Mouse (Mus musculus): Measurements from ENCODE around the gene Olfr9. TPM values are rescaled to one million over a fixed set of nuclear protein-coding genes. Genes with fewer than 3 reads are reported as not detected.
"Not testable (repeated sequence)": the region's sequence is repeated elsewhere in the genome, so short reads cannot be mapped to it uniquely, and the experiment has no call there.

The Olfr9 gene
- polyA plus RNA-seq, 1 experiment, result not detected

DNA sequence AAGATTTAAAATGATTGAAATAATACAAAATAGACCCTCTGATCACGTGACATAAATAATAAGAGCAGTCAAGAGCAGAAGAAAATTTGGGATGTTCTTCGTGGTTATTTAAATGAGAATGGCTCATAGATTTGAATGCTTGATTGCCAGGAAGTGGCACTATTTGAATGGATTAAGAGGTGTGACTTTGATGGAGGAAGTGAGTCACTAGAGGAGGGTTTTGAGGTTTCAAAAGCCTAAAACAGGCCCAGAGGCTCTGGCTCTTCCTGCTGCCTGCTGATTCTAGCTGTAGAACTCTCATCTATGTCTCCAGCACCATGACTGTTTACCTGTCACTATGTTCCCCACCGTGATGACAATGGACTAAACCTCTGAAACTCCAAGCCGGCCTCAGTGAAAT lies 16.4 kb upstream of the Olfr9 start:
- TF ChIP-seq CTCF (IDR thresholded peaks at IDR 0.05; ENCODE audit: low read depth, low read length), result no peak
- TF ChIP-seq EP300 (IDR thresholded peaks at IDR 0.05; ENCODE audit: insufficient read depth, low read depth, low read length), result no peak
- TF ChIP-seq POLR2A (IDR thresholded peaks at IDR 0.05; ENCODE audit: insufficient read depth, low read length), result no peak
- no peaks in the 10 kb centered on the region for H3K27me3 ChIP-seq (ENCODE audit: control insufficient read depth, insufficient read depth, low read length, poor library complexity, severe bottlenecking)
- no peaks in the 10 kb centered on the region for H3K4me1 ChIP-seq (ENCODE audit: control insufficient read depth, insufficient read depth, low read length)
- no peak overlapping the region for H3K4me3 ChIP-seq (ENCODE audit: low read depth, low read length)
- no peaks in the 10 kb centered on the region for H3K36me3 ChIP-seq (ENCODE audit: control insufficient read depth, insufficient read depth, low read length, poor library complexity, severe bottlenecking)
- no peaks in the 10 kb centered on the region for H3K9me3 ChIP-seq (replicated peaks; ENCODE audit: control insufficient read depth, insufficient read depth, low read length, poor library complexity, severe bottlenecking)
- H3K27ac ChIP-seq (ENCODE audit: insufficient read depth, low read length), result no peak overlapping the region
- H3K9ac ChIP-seq (ENCODE audit: low read depth, poor library complexity, severe bottlenecking), result no peak overlapping the region

DNA sequence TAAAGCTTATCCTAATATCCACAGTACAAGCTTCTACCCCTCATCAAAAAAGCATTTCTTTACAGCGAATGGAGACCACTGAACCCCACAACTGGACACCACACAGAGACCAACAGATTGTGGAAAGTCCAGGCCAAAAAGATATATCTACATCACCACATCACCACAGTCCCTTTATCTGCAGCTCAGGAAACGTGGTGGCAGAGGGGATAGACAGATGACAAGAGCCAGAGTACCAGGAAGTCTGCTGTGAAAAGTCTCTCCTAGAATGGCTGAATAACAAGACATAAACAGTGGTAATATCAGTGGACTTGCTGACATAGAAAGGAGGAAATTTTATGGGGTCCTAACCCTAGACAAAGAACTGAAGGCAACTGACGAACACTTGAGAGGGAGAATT lies 12.8 kb upstream of the Olfr9 start:
- H3K36me3 ChIP-seq (ENCODE audit: control insufficient read depth, insufficient read depth, low read length, poor library complexity, severe bottlenecking), result no peaks in the 10 kb centered on the region
- TF ChIP-seq CTCF (IDR thresholded peaks at IDR 0.05; ENCODE audit: low read depth, low read length) (no peak), POLR2A (IDR thresholded peaks at IDR 0.05; ENCODE audit: insufficient read depth, low read length) (no peak), EP300 (IDR thresholded peaks at IDR 0.05; ENCODE audit: insufficient read depth, low read depth, low read length) (no peak)
- no peaks in the 10 kb centered on the region for H3K9me3 ChIP-seq (replicated peaks; ENCODE audit: control insufficient read depth, insufficient read depth, low read length, poor library complexity, severe bottlenecking)
- no peaks in the 10 kb centered on the region for H3K27me3 ChIP-seq (ENCODE audit: control insufficient read depth, insufficient read depth, low read length, poor library complexity, severe bottlenecking)
- no peaks in the 10 kb centered on the region for H3K4me1 ChIP-seq (ENCODE audit: control insufficient read depth, insufficient read depth, low read length)
- no peak overlapping the region for H3K27ac ChIP-seq (ENCODE audit: insufficient read depth, low read length)
- H3K4me3 ChIP-seq (ENCODE audit: low read depth, low read length), result no peak overlapping the region
- no peak overlapping the region for H3K9ac ChIP-seq (ENCODE audit: low read depth, poor library complexity, severe bottlenecking)

DNA sequence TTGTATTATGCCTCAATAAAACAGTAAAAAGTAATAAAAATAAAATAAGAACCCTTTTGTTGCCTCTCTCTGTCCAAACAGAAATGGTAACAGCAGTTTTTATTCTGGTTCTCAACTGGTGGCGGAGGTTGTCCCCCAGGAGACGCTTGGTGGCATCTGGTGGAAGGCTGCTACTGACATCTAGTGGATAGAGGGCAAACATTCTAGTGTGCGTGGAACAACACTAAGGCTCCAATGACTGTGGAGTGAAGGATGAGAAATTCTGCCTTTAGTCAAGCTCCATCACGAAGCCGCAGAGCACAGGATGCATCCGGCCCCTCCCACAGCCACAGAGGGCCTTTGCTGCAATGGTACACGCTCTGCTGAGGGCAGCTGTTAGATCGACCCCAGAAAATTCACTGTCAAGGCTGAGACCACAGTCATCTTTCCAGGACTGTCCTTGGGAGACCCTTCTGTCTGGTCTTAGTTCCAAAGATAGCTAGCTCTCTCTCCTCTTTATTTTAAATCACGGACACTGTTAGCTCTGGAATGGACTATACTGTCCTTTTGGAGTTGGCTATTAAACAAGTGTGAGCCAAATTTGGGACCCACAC lies 11.6 kb upstream of the Olfr9 start:
- peaks cover 2% of the 10 kb centered on the region for H3K4me1 ChIP-seq (ENCODE audit: control insufficient read depth, insufficient read depth, low read length)
- no peak overlapping the region for H3K4me3 ChIP-seq (ENCODE audit: low read depth, low read length)
- peak; percentile 81 for TF ChIP-seq CTCF (IDR thresholded peaks at IDR 0.05; ENCODE audit: low read depth, low read length)
- no peak for TF ChIP-seq POLR2A (IDR thresholded peaks at IDR 0.05; ENCODE audit: insufficient read depth, low read length)
- no peak overlapping the region for H3K9ac ChIP-seq (ENCODE audit: low read depth, poor library complexity, severe bottlenecking)
- no peaks in the 10 kb centered on the region for H3K9me3 ChIP-seq (replicated peaks; ENCODE audit: control insufficient read depth, insufficient read depth, low read length, poor library complexity, severe bottlenecking)
- H3K27ac ChIP-seq (ENCODE audit: insufficient read depth, low read length), result no peak overlapping the region
- no peaks in the 10 kb centered on the region for H3K36me3 ChIP-seq (ENCODE audit: control insufficient read depth, insufficient read depth, low read length, poor library complexity, severe bottlenecking)
- H3K27me3 ChIP-seq (ENCODE audit: control insufficient read depth, insufficient read depth, low read length, poor library complexity, severe bottlenecking), result no peaks in the 10 kb centered on the region

DNA sequence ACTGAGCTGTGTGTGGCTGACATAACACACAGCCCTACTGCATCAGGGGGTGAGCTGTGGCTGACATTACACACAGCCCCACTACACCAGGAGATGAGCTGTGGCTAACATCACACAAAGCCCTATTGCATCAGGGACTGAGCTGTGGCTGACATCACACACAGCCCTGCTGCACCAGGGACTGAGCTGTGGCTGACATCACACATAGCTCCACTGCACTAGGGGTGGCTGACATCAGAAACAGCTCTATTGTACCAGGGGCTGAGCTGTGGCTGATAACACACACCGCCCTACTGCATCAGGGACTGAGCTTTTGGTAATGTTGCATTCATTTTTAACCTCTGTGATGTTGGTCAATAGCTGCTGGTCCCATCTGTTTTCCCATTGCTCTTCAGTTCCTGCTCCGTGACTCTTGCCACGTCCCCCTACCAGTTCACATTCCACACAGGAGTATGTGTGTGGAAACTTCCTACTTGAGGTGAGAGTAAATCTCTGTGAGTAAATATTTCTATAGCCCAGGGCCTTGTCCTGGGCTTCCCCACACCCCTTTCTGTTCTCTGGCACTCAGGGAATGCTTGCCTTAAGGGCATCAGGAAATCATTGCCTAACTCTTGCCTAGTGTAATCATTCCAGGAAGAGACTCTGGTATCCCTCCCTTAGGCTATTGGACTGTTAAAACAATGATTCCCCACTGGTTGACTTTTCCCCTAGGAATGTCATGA lies 8.4 kb upstream of the Olfr9 start:
- peak overlapping the region; percentile 2; the same call in 1 of the 2 replicates for H3K27ac ChIP-seq (ENCODE audit: insufficient read depth, low read length)
- H3K36me3 ChIP-seq (ENCODE audit: control insufficient read depth, insufficient read depth, low read length, poor library complexity, severe bottlenecking), result no peaks in the 10 kb centered on the region
- peaks cover 2% of the 10 kb centered on the region for H3K4me1 ChIP-seq (ENCODE audit: control insufficient read depth, insufficient read depth, low read length)
- TF ChIP-seq CTCF (IDR thresholded peaks at IDR 0.05; ENCODE audit: low read depth, low read length) (no peak), EP300 (IDR thresholded peaks at IDR 0.05; ENCODE audit: insufficient read depth, low read depth, low read length) (peak; percentile 55; the same call in 1 of the 2 replicates)
- no peak overlapping the region for H3K4me3 ChIP-seq (ENCODE audit: low read depth, low read length)
- no peaks in the 10 kb centered on the region for H3K27me3 ChIP-seq (ENCODE audit: control insufficient read depth, insufficient read depth, low read length, poor library complexity, severe bottlenecking)
- no peaks in the 10 kb centered on the region for H3K9me3 ChIP-seq (replicated peaks; ENCODE audit: control insufficient read depth, insufficient read depth, low read length, poor library complexity, severe bottlenecking)
- no peak overlapping the region for H3K9ac ChIP-seq (ENCODE audit: low read depth, poor library complexity, severe bottlenecking)

DNA sequence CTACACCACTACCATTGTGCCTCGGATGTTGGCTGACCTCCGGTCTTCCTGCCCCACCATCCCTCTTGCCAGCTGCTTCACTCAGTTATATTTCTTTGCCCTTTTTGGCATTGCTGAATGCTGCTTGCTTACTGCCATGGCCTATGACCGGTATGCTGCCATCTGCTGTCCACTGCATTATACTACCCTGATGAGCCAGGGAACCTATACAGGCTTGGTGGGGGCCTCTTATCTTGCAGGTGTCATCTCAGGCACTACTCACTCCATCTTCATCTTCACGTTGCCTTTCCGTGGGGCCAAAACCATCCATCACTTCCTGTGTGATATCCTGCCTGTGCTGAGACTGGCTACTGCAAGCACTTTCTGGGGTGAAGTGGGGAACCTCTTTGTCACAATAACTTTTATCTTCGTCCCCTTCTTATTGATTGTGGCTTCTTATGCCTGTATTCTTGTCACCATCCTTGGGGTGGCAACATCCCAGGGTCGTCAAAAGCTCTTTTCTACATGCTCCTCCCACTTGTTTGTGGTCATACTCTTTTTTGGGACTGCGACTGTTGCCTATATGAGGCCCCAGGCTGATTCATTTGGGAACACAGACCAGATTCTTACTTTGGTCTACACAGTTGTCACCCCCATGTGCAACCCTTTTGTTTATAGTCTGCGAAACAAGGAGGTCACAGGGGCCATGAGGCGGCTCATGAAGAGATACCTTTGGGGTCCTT lies 1.1 kb downstream of the Olfr9 start:
- H3K9me3 ChIP-seq (replicated peaks; ENCODE audit: control insufficient read depth, insufficient read depth, low read length, poor library complexity, severe bottlenecking); H3K9ac ChIP-seq (ENCODE audit: low read depth, poor library complexity, severe bottlenecking); H3K27me3 ChIP-seq (ENCODE audit: control insufficient read depth, insufficient read depth, low read length, poor library complexity, severe bottlenecking): not testable (repeated sequence)

DNA sequence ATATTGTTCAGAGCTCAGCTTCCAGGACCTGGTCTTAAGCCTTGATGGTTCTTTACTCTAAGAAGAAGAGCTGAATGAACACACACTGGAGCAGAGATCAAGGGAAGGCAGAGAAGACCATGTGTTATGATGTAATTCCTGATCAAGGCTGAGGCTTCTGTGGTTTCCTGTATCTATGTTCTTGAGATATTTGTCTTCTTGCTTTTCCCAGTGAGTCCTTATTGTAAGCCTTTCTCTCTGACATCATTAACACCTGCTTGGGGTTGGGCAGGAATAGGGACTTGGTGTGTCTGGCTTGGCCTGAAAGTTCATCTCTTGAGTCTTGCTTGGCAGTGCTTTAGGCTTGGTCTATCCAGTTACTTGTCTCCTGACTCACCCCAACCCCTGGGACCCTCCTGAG lies 1.8 kb downstream of the Olfr9 start:
- TF ChIP-seq POLR2A (IDR thresholded peaks at IDR 0.05; ENCODE audit: insufficient read depth, low read length), result no peak
- TF ChIP-seq CTCF (IDR thresholded peaks at IDR 0.05; ENCODE audit: low read depth, low read length), result no peak
- no peak for TF ChIP-seq EP300 (IDR thresholded peaks at IDR 0.05; ENCODE audit: insufficient read depth, low read depth, low read length)
- no peak overlapping the region for H3K27ac ChIP-seq (ENCODE audit: insufficient read depth, low read length)
- H3K4me1 ChIP-seq (ENCODE audit: control insufficient read depth, insufficient read depth, low read length), result no peaks in the 10 kb centered on the region
- H3K4me3 ChIP-seq (ENCODE audit: low read depth, low read length), result no peak overlapping the region
- H3K9me3 ChIP-seq (replicated peaks; ENCODE audit: control insufficient read depth, insufficient read depth, low read length, poor library complexity, severe bottlenecking), result no peaks in the 10 kb centered on the region
- H3K27me3 ChIP-seq (ENCODE audit: control insufficient read depth, insufficient read depth, low read length, poor library complexity, severe bottlenecking), result no peaks in the 10 kb centered on the region
- no peak overlapping the region for H3K9ac ChIP-seq (ENCODE audit: low read depth, poor library complexity, severe bottlenecking)
- H3K36me3 ChIP-seq (ENCODE audit: control insufficient read depth, insufficient read depth, low read length, poor library complexity, severe bottlenecking), result no peaks in the 10 kb centered on the region

More for the DNA sequence above, 1.1 kb downstream of the Olfr9 start:
- not testable (repeated sequence) for H3K27ac ChIP-seq (ENCODE audit: insufficient read depth, low read length); H3K36me3 ChIP-seq (ENCODE audit: control insufficient read depth, insufficient read depth, low read length, poor library complexity, severe bottlenecking); H3K4me3 ChIP-seq (ENCODE audit: low read depth, low read length); H3K4me1 ChIP-seq (ENCODE audit: control insufficient read depth, insufficient read depth, low read length)

Measured in ES-Bruce4 (cell line).